Mouse (Mus musculus): ENCODE measurements around the gene R3hdm1.

GRCm38 (mm10) chr1:128078646-128079045, 24.5 kb upstream of the R3hdm1 start:
- TF ChIP-seq CTCF (conservative IDR thresholded peaks at IDR 0.05; ENCODE audit: low read length): no peak
- no peak for TF ChIP-seq NANOG (IDR thresholded peaks at IDR 0.05; ENCODE audit: borderline replicate concordance, low read length)
